Mouse (Mus musculus) bone marrow, adult 2 months (tissue): ENCODE measurements around the gene Plod2. TPM values are rescaled to one million over a fixed set of nuclear protein-coding genes. Genes with fewer than 3 reads are reported as not detected.

Experiments
- H3K27ac ChIP-seq: fragments of 200-500 bp; 2 replicates; pipeline ENCODE4 v1.5.1; 2012; ENCODE audit warnings: low read depth, mild to moderate bottlenecking, control low read depth, inconsistent platforms, low read length; ENCODE audit not compliant: control insufficient read depth, poor library complexity, insufficient read depth
- H3K4me1 ChIP-seq: fragments of 200-500 bp; 2 replicates; pipeline ENCODE4 v1.6.1; 2011; ENCODE audit warnings: low read length; ENCODE audit not compliant: control insufficient read depth, insufficient read depth
- H3K4me3 ChIP-seq: fragments of 200-500 bp; replicated peaks from 2 replicates; pipeline ENCODE3; 2011; ENCODE audit warnings: mild to moderate bottlenecking, low read depth, low read length, control low read depth; ENCODE audit not compliant: control insufficient read depth
- CTCF ChIP-seq: fragments of 200-500 bp; IDR thresholded peaks from 2 replicates; pipeline ENCODE4 v1.5.1; 2011; ENCODE audit warnings: low read length, control low read depth; ENCODE audit not compliant: control insufficient read depth, insufficient read depth
- POLR2A ChIP-seq: fragments of 200-500 bp; IDR thresholded peaks from 2 replicates; pipeline ENCODE4 v1.6.1; 2011; ENCODE audit warnings: low read depth, mild to moderate bottlenecking, control low read depth, low read length, borderline replicate concordance; ENCODE audit not compliant: control insufficient read depth
- WGBS: fragments of 180-500 bp; shearing (Covaris S2); methylation state at CpG from one replicate; pipeline ENCODE4 v1.1.7; 2018; 5-methylcytosine and 5-hydroxymethylcytosine counted together
- polyA plus RNA-seq: library from polyadenylated mRNA; stranded (reverse); fragments of >200 nt; gene quantifications from 2 replicates; pipeline ENCODE4 v1.2.4, GENCODE M21; 2011; ENCODE audit warnings: low replicate concordance; ENCODE audit not compliant: missing spikeins, insufficient read depth, insufficient read length

The Plod2 gene
- polyA plus RNA-seq, 1 experiment = 3.3 TPM

DNA sequence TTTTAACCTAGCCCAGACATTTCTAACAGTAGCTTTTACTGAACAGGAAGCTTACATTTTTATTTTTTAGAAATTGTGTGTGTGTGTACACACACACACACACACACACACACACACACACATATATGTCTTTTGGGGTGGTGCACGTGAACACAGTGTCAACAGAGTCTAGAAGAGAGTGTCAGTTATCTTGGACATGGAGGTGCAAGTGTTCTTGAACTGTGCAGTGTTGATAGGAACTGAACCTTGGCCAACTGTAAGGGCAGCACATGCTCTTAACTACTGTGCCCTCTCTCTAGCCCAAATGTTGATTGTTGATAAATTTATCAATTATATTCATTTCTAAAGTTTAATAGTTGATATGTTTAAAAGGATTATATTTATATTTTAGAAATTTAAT is 78.1 kb downstream of the Plod2 start:
- H3K4me1 ChIP-seq = no peaks in the 10 kb centered on the region
- WGBS = 55% methylated on average over 1 of the region's 1 CpGs
- H3K4me3 ChIP-seq = no peak overlapping the region
- TF ChIP-seq CTCF (no peak), POLR2A (no peak)
- H3K27ac ChIP-seq = no peak overlapping the region

DNA sequence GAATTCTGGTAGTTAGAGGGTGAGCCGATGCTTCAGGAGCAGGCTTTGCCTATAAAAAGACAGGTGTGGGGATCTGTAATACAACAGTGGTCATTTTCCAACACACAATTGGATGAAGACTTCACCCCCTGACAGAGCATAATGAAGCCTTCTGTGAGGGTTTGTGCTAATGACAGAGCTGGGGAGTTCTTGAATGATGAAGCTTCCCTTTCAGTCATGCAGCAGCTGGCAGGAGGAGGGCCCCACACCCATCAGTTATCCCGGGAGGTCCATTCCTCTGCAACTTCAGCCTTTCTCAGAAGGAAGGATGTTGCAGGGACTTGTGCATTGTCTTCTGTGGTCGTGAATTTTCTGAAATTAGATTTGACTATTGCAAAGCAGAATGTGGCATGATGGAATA is 79.2 kb downstream of the Plod2 start:
- 65% methylated on average over 3 of the region's 3 CpGs for WGBS
- TF ChIP-seq CTCF (no peak), POLR2A (no peak)
- no peaks in the 10 kb centered on the region for H3K4me1 ChIP-seq
- no peak overlapping the region for H3K4me3 ChIP-seq
- H3K27ac ChIP-seq = no peak overlapping the region

DNA sequence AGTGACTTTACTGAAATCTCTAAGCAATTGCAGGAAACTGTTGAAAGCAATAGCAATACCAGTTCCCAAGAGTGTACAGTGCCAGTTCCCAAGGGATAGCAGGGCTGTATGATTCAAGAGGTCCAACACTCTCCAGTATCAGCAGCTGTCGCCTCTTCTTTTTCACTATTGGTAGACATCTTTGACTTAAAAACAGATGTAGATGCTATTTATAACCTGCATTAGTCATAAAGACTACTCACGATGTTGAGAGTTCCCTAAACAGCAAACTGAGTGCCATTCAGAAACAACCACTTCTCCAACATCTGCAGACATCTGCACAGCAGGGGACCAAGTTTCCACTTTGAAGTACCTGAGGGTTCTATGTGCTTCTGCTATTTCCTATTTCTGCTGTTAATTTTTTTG is 79.9 kb downstream of the Plod2 start:
- Histone ChIP-seq H3K4me3 (no peak overlapping the region), H3K27ac (no peak overlapping the region), H3K4me1 (no peaks in the 10 kb centered on the region)
- TF ChIP-seq CTCF = no peak
- TF ChIP-seq POLR2A = no peak
- 42% methylated on average over 2 of the region's 2 CpGs for WGBS

DNA sequence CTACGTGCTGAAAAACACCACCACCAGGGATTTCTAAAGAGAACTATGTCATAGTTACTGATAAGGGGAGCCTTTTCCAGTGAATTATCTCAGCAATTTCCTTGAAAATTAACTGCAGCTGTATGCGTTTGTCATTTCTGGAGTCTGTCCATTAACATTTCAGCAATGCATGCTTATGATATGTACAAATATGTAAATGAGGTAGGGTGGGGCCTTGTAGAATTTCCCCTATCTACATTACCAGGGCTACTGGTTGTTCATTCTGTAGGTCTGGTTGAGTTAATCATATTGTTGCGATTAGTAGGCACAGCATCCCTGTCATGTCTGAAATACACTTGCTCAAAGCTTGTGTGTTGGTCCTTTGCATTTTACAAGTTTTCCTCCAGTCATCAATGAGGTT is 92.8 kb downstream of the Plod2 start:
- Histone ChIP-seq H3K4me3 (no peak overlapping the region), H3K4me1 (no peaks in the 10 kb centered on the region), H3K27ac (no peak overlapping the region)
- WGBS = 68% methylated on average over 3 of the region's 3 CpGs
- TF ChIP-seq CTCF (no peak), POLR2A (no peak)

DNA sequence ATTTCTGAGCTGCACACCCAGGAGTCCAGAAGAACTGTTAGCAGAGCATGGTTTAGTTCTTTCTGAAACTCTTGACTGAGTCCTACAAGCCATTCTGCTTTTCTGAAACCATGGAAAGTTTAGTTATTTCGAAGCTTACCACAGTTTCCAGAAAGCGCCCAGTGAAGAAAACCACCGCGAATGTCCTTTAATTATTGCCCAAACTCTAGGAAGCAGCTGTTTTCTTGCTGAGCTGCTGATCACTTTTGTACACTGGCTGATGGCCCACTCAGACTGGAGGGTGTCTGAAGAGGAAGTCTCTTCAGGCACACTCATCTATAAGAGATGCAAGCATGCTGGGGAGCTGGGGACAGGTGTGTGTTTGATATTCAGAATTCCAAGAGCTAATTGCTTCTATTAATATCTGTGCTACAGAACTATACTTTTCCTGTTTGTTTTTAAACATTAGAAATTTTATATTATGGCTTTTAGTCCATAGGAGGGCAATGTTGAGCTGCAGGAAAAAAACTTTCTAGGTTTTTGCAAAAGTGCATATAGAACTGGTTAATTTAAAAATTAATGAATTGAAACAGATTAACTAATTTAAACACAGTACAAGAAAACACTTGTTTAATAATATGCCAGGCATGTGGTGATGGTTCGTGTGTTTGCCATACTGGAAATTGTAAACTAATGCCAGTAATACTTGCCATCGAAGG is 97.3 kb downstream of the Plod2 start:
- Histone ChIP-seq H3K27ac (no peak overlapping the region), H3K4me3 (no peak overlapping the region), H3K4me1 (no peaks in the 10 kb centered on the region)
- 51% methylated on average over 6 of the region's 6 CpGs for WGBS
- TF ChIP-seq CTCF (no peak), POLR2A (no peak)

DNA sequence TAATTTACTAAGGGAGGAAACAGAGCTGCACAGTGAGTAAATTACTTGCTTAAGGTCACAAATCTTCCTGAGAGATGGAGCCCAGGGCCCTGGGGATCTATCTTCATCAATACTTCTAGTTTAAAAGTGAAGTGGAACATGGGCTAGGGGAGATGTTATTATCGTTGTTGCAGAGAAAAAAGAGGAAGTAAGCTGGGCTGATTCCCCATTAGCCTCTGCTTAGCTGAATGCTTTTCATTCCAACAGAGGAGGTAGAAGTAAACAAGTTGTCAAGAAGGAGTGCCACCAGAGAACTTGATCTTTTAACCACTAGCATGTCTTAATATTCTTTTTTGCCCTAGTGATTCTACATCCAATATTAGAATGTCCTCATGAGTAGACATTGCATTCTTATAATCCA is 99.7 kb downstream of the Plod2 start:
- WGBS = 6% methylated on average over 1 of the region's 1 CpGs
- Histone ChIP-seq H3K4me1 (no peaks in the 10 kb centered on the region), H3K27ac (no peak overlapping the region), H3K4me3 (no peak overlapping the region)
- TF ChIP-seq CTCF (no peak), POLR2A (no peak)

Other genes with a start within 250 kb of the Plod2 start
- gene 1700057G04Rik, start 232.8 kb upstream of the Plod2 start, polyA plus RNA-seq = not detected in 2 replicates
- gene Plscr4, start 84.8 kb upstream of the Plod2 start, polyA plus RNA-seq = 1.7 and 2.5 TPM in 2 replicates